Mouse (Mus musculus): ENCODE measurements at regions not wholly inside any gene's neighbourhood (a gene's known extent, or its start where the extent isn't known, plus 50 kb on each side); places are given as distances from the start of the nearest gene placed in this dataset.
A peak's percentile ranks its signal among the peaks of the same experiment; 100 is the strongest.

DNA sequence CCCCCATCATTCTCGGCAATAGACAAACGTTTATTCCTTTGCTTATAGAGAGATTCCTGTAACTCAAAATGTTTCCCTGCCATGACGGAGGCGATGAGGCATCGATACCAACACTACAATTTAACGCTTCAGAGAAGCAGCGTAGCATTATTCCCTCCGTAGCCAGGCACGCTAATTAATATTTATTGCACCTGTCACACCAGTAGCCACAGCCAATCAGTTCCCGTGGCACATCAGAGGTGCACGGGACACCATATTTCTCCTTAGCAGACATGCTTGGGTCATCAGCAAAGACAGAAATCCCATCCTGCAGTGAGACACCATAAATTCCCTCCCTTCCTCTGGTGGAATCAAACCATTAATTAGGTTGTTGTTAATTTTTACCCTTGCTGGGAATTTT is 399.8 kb upstream of the Tmpo start:
- DNase-seq: no peak

DNA sequence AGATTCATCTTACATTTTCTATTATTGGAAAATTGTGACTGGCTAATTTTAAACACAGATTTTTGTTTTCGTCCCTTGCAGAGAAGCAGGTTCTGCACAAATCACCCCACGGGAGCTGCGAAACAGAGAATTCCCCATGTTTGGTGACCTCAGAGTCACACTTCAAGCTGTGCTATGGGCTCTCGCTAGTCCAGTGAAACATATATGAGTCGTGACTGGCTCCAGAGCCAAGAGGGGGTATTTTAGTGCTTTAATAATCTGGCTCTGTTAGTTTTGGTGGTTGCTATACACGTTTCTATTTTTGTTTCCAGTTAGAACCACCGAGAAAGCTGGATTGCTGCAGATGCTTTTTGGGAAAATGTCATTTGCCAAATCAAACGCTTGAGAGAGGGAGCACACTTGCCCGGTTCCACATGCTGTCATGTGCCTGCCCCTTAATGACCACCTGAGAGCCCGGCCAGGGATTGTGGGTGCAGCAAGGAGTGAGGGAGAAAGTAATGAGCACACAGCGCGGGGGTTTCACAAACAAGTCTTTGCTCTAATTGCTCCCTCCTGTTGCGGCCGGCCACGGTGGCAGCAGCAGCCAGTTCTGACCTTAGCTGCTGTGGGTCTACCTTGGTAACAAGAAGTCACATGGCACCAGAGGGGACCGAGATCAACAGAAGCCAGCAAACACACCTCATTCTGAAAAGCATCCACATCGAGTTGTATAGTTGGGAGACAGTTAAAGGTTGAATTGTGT is 394.4 kb upstream of the Tmpo start:
- no peak for DNase-seq

- DNase-seq: no peak
These were observed 391.7 kb upstream of the Tmpo start for GRCm38 (mm10) chr10:91572796-91573195.

DNA sequence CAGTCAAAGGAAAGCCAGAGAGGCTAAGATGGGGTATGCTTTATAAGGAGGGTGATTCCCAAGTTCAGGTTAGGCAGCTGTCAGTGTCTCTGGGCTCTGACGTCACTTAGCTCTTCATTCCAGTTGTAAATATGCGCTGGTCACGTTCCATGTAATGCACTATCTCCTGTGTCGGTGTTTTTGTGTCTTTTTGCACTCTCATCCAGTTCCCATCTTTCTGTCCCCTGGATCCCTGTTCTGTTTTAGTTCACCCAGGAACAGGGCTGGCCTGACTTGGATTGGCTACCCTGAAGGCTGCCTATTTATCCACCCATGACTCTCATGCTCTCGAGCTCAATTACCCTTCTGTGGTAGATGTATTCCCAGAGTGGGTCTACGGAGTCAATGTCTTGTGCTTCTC is 387.9 kb upstream of the Tmpo start:
- DNase-seq: no peak

DNA sequence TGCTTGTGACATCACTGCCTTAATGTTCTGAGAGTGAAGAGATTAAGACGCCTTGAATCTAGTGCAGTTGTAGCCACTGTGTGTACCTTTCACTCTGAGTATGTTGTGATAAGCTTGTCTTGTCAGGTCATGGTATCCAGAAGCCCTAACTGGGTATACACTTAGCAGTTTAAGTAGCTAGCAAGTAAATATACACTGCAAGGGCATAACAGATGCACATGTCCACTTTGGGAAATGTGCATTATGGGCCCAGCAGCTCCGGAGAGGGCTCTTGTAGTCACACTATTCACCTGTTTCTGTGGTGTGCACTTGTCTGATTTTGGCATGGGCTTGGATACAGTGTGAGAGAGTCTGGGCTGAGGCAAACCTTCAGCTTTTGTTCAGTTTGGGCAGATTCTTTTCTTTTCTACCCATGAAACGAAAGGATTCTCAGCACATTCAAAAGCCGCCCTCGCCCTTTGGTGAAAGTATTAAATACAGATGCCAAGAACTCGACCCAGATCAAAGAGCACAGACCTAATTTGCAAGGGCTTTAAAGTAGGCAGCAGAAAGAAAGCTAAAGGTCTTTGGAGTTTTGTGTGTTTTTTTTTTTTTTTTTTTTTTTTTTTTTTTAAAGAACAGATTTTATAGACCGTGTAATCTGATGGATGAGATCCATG is 385.1 kb upstream of the Tmpo start:
- DNase-seq: no peak

GRCm38 (mm10) chr10:91559307-91559706 is 378.2 kb upstream of the Tmpo start:
- no peak for DNase-seq

DNA sequence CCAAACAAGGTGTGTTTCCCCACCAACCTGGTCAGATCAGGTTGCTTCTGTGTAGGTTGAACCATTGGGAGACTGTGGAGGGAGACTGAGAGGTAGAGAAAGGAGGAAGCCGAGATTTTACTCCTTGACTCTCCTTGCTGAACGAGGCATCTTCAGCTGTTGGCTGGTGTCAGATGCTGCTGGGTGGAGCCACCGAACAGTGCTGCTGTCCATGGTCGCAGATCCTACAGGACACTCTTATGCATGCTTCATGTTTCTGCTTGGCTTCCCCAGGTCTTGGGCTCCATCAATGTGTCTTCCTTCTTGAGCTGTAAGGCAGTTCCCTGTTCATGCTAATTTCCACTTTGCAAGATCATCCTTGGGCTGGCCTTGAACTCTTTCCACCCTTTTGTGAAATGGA is 367.0 kb upstream of the Tmpo start:
- no peak for DNase-seq

DNA sequence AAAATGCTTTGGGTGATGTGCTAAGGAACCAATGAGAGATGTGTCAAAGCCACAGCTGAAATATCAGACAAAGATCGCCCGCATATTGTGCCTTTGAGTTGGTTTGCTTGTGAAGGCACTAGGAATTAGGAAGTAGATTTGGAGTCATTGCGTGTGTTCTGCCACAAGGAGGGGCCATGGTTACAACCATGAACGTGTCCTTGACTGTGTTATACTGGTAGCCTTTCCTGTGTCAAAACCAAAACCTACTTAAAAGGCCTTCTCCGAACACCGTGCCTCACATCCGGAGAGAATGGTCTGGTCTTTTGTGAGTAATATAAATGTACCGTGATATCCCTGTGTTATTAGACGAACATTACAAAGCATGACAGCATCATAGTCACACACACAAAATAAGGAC is 365.0 kb upstream of the Tmpo start:
- peak; percentile 51 for DNase-seq

DNA sequence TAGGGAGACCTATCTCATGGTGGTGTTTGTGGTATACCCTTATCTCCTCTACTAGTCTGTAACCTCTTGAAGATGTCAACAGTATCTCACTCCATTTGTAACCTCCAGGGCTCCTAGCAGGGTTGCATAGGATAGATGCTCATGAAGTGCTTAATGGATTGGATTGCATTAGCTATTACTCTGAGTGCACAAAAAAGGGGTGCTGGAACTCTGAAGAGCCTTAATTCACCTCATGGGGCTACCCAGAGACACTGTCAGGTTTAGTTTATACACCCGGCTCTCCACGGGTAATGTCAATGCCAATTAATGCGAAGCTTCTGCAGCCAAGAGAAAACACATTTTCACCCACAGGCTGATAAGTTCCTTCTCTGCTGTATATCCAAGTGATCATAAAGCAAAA is 364.3 kb upstream of the Tmpo start:
- no peak for DNase-seq

DNA sequence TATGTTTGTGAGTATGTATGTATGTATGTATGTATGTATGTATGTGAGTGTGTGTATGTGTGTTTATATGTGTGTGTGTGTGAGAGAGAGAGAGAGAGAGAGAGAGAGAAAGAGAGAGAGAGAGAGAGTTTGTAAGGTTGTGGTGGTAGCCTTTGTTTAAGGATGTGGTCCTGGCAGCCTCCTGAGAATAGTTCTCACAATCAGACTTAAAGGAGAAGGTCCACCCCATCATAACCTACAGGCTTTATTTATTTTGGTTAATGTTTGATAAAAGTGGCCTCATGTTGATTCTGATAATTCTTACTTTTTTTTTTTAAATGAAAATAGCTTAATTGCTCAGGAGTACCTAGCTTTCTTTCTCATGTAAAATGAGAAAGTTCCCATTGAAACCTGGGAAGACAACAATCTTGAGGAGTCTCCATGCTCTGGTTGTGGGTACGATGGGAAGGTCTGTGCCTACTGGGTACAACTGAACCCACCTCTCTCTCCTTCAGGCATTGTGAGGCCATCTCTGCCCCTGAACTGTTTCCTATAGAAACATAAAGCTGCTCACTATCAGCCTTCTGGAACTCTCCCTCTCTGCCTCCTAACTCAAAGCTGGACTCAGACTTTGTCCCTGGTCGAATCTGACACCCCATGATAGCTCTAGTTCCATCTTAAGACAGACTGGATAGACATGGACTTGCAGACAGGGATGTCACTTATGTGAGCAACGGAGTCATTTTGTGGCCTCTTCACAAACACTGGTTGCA is 362.2 kb upstream of the Tmpo start:
- DNase-seq: no peak

- DNase-seq: no peak
These were observed 361.1 kb upstream of the Tmpo start for GRCm38 (mm10) chr10:91542201-91542604.

DNA sequence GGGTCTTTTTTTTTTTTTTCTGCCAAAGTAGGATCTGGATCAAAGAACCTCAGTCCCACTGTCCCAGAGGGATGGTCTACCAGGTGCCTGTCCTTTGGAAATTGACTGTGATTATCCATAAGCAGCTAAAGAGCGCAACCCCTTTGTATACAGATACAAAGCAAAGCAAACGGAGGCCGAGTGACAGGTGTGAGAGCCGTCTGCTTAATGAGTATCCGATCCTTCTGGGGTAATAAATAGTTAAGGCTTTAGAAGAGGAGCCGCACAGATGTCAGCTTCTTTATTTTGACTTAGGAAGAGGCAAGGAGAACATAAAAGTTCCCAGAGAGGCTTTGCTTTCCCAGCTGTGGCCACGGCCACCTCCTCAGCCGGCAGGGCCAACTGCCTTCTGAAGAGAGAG is 356.1 kb upstream of the Tmpo start:
- DNase-seq: no peak

GRCm38 (mm10) chr10:91535392-91535791 is 354.3 kb upstream of the Tmpo start:
- no peak for DNase-seq

- DNase-seq: no peak
These were observed 347.2 kb upstream of the Tmpo start for GRCm38 (mm10) chr10:91528305-91528704.

- no peak for DNase-seq
These were observed 340.1 kb upstream of the Tmpo start for GRCm38 (mm10) chr10:91521168-91521567.

DNA sequence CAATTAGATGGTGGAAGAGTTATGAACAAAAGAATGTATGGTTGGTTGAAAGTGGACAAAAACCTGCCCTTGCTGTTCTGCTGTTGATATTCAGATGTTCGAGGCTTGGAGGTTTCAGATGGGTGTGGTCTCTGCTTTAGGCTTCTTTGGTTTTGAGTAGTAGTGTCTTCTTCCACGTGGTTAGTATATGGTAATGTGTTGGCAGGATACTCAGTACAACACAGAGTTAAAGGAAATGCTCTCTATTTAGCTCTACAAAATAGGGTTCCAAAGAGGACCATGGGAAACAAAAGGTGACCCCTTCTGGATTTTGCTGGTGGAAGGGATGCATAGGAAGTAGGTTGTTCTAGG is 333.9 kb upstream of the Tmpo start:
- DNase-seq: no peak

- no peak for DNase-seq
These were observed 333.3 kb upstream of the Tmpo start for GRCm38 (mm10) chr10:91514163-91515020.

DNA sequence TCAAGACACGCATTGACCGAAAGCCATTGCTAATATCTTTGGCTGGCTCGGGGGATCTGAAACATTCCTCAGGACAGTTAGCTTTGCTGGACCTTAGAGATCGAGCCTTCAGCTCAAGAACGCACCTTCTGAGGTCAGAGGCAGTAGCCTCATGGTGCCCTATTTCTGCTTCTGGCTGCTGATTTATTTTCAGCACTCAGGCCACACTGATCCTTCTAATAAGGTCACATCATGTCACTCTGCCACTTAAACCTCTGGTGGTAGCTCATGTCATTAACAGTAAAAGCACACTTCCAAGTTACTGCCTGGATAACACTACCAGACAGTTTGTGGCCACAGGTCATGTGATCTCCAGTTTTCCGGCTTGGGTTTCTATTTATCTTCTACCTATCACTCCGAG is 325.9 kb upstream of the Tmpo start:
- DNase-seq: no peak

GRCm38 (mm10) chr10:91504891-91505290 is 323.8 kb upstream of the Tmpo start:
- DNase-seq: peak; percentile 9

- no peak for DNase-seq
These were observed 317.4 kb upstream of the Tmpo start for GRCm38 (mm10) chr10:91498543-91498942.

GRCm38 (mm10) chr10:91464691-91465090 is 283.6 kb upstream of the Tmpo start:
- DNase-seq: no peak

DNA sequence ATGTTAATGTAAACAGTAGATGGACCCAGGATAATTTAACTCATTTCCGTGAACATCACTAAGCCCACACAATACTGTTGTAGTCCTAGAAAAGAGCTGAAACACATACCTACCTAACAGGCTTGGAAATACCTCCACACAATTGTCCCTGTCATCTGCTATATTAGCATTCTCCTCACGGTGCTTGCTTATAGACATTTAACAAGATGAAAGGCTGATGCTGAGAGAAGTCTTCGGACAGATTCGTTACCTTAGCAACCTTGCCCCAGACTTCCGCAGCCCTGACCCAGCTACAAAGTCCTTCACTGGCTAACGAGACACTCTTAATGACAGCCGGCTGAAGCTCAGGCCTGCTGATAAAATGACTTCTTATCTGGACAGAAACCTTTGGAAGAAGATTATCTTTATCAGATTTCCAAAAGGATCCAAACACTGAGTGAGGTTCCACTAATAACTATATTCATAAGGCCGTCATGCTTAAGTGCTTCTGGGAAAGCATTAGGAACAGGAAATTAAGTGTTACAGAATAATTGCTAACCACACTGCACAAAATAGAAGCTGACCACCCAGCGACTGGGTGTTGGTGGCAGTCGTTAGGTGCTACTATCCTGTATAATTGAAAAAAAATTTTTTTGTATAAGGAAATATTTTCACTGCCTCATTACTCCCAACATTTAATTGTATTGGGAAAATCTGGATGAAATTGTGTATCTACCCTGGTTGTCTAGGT is 267.0 kb upstream of the Tmpo start:
- no peak for DNase-seq

- no peak for DNase-seq
These were observed 262.2 kb upstream of the Tmpo start for GRCm38 (mm10) chr10:91443321-91443720.
